Mouse (Mus musculus) mouse trophoblast stem cell (cell line): Measurements from ENCODE around the gene Spta1.

Experiments used
- in situ Hi-C, 2 experiments: fragments of 300-500 bp; cut with MseI, MboI; formaldehyde crosslinking; loops; 2 replicates in 1 of 2; 3 replicates in 1 of 2; pipeline ENCODE4 v1.15.1; 2025

Spta1 gene

DNA sequence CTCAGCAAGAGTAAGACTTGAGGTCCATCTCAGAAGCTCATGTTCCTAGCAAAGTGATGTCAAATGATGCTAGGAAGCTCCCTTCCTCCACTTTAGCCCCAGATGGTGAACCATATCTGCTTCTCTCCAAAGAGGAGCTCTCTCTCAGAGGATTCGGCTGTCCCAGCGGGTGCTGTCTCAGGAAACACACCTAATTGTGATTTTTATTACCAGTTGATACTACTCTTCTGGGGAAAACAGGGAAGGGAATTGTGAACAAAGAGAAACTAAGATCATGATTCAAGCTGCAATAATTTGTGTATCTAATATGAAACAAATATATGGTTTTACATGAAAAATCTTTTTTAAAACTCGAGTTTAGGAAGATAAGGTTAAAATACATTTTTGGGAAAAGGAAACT is 79.4 kb downstream of the Spta1 start, which contains the start of gene Olfr419:
Gene Olfr419, minus strand, starts transcription at position 101 of the 400 bp plus-strand sequence.
- in situ Hi-C loops, result no loop called here

DNA sequence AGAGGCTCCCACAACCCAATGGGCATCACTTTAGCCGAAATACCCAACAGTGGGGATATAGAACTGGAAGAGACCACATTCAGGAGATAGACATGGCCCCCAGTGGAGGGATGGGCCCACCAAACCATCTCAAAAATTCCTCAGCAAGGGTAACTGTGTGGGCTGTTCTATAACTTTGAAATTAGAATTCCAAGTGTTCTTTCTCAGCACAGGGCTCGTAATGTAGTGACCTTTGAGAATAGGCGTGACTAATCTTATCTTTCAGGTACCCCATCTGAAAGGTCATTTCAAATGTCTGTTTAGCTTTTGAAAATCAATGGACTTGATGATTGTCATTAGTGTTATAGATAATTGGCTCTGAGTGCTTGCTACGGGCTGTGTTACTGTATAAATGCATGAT is 95.2 kb downstream of the Spta1 start:
- in situ Hi-C loops, result no loop called here

DNA sequence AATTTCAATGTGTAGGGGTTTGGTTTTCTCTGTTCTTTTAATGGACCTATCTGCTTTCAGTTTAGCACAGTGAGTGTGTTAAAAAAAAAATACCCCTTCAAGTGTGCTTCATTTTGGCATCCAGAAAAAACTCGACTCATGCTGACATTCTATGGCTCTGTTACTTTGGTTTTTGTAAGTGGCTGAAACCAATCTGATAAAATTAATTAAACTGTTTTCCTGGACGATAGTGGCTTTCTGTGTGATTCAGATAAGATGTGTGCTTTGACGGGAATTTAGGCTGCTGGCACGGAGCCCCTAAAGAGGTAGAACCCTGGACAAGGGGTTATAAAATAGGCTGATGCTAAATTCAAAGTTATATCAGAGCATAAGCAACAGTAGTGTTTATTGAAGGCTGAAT is 96.6 kb downstream of the Spta1 start:
- in situ Hi-C loops, result no loop called here

DNA sequence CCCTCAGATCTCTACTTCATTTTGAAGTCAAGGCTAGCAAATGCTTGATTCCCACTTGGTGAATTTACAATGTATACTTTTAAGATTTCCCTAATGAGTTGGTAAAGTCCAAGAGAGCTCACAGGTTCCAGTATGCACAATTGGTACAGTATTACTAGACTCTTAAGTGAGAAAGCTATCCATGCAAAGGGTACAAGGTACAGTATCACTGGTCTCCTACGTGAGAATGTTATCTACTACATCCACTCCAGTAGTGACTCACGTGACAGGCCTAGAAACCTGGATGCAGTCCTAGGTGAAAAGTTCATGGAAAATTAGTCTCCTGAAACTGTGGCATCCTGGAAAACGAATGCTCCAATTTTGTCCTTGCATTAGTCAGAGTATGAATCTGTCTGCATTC is 98.1 kb downstream of the Spta1 start:
- in situ Hi-C loops, result no loop called here
